Mouse (Mus musculus): ENCODE results near the gene Fam124b.

- TF ChIP-seq POLR2A (IDR thresholded peaks at IDR 0.05; ENCODE audit: insufficient read length, low read depth) (no peak), USF1 (IDR thresholded peaks at IDR 0.05; ENCODE audit: low read depth) (no peak), MAX (IDR thresholded peaks at IDR 0.05; ENCODE audit: low read depth) (no peak)
These were observed 5.1 kb downstream of the Fam124b start for GRCm38 (mm10) chr1:80213146-80213545.

Measured in myocyte (in vitro differentiated cells).